Mouse (Mus musculus) ES-E14 (cell line): Measurements from ENCODE around the gene Trpm3.

Experiments
- CHD2 ChIP-seq: IDR thresholded peaks from 2 replicates; pipeline ENCODE4 v1.6.1; 2014; ENCODE audit warnings: mild to moderate bottlenecking, low read depth, low read length, inconsistent platforms
- ZNF384 ChIP-seq: IDR thresholded peaks from 2 replicates; pipeline ENCODE4 v1.6.1; 2012; ENCODE audit warnings: low read depth, low read length, inconsistent platforms

DNA sequence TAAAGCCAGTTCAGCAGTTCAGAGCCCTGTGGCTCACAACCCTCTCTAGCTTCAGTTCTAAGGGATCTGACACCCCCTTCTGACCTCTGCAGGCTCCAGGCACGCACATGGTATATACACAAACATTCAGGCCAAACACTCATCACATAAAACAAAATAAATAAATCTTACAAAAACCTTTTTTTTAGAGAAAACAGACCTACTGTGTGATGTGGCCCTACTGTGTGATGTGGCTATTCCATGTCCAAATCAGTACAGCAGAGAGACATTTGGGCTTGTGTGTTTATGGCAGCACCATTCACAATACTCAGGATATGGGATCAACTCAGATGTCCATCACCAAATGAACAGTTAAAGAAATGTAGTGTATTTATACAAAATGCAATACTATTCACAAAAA, 741.4 kb downstream of the Trpm3 start:
- TF ChIP-seq CHD2 (no peak), ZNF384 (no peak)
